Mouse (Mus musculus): ENCODE results near the gene Maats1. TPM values are rescaled to one million over a fixed set of nuclear protein-coding genes. Genes with fewer than 3 reads are reported as not detected.
"Not testable (repeated sequence)": the region's sequence is repeated elsewhere in the genome, so short reads cannot be mapped to it uniquely, and the experiment has no call there.

Gene Maats1
- polyA plus RNA-seq, 1 experiment: 0.04 TPM

- 75% methylated on average over 3 of the region's 3 CpGs for WGBS
- TF ChIP-seq POLR2A (IDR thresholded peaks at IDR 0.05; ENCODE audit: low read depth, low read length) (no peak), CTCF (IDR thresholded peaks at IDR 0.05; ENCODE audit: extremely low read depth, insufficient read depth, insufficient read length, insufficient replicate concordance) (no peak)
- H3K4me1 ChIP-seq (ENCODE audit: control insufficient read depth, insufficient read depth, insufficient read length): peaks cover 7% of the 10 kb centered on the region; the same call in 1 of the 2 replicates
- no peak overlapping the region for H3K4me3 ChIP-seq (ENCODE audit: extremely low read depth, insufficient read depth, insufficient read length)
- DNase-seq (ENCODE audit: low read depth in 1 of 2, low spot score in 2 of 2): peak in 1 of 2 experiments; percentile 25
- no peak overlapping the region for H3K27ac ChIP-seq (ENCODE audit: insufficient read depth, low read length)
- peaks cover 7% of the 10 kb centered on the region for H3K36me3 ChIP-seq (ENCODE audit: control insufficient read depth, insufficient read depth, low read length)
- no peaks in the 10 kb centered on the region for H3K27me3 ChIP-seq (ENCODE audit: control insufficient read depth, insufficient read depth, low read length)
These were observed 3.2 kb upstream of the Maats1 start for GRCm38 (mm10) chr16:38344941-38345725.

GRCm38 (mm10) chr16:38338077-38338476, 3.9 kb downstream of the Maats1 start:
- H3K36me3 ChIP-seq (ENCODE audit: control insufficient read depth, insufficient read depth, low read length); H3K4me1 ChIP-seq (ENCODE audit: control insufficient read depth, insufficient read depth, insufficient read length); H3K27me3 ChIP-seq (ENCODE audit: control insufficient read depth, insufficient read depth, low read length); DNase-seq (ENCODE audit: low read depth in 1 of 2, low spot score in 2 of 2); H3K4me3 ChIP-seq (ENCODE audit: extremely low read depth, insufficient read depth, insufficient read length); H3K27ac ChIP-seq (ENCODE audit: insufficient read depth, low read length): not testable (repeated sequence)
- 80% methylated on average over 4 of the region's 4 CpGs for WGBS

GRCm38 (mm10) chr16:38334431-38334830, 7.5 kb downstream of the Maats1 start:
- Histone ChIP-seq H3K4me3 (ENCODE audit: extremely low read depth, insufficient read depth, insufficient read length) (no peak overlapping the region), H3K36me3 (ENCODE audit: control insufficient read depth, insufficient read depth, low read length) (no peaks in the 10 kb centered on the region), H3K4me1 (ENCODE audit: control insufficient read depth, insufficient read depth, insufficient read length) (no peaks in the 10 kb centered on the region), H3K27ac (ENCODE audit: insufficient read depth, low read length) (no peak overlapping the region), H3K27me3 (ENCODE audit: control insufficient read depth, insufficient read depth, low read length) (no peaks in the 10 kb centered on the region)
- TF ChIP-seq POLR2A (IDR thresholded peaks at IDR 0.05; ENCODE audit: low read depth, low read length) (no peak), CTCF (IDR thresholded peaks at IDR 0.05; ENCODE audit: extremely low read depth, insufficient read depth, insufficient read length, insufficient replicate concordance) (no peak)
- no peak for DNase-seq (ENCODE audit: low read depth in 1 of 2, low spot score in 2 of 2)
- 80% methylated on average over 6 of the region's 6 CpGs for WGBS

GRCm38 (mm10) chr16:38329340-38329739, 12.6 kb downstream of the Maats1 start:
- no peak for TF ChIP-seq CTCF (IDR thresholded peaks at IDR 0.05; ENCODE audit: extremely low read depth, insufficient read depth, insufficient read length, insufficient replicate concordance)
- TF ChIP-seq POLR2A (IDR thresholded peaks at IDR 0.05; ENCODE audit: low read depth, low read length): no peak
- no peak for DNase-seq (ENCODE audit: low read depth in 1 of 2, low spot score in 2 of 2)
- Histone ChIP-seq H3K27ac (ENCODE audit: insufficient read depth, low read length) (no peak overlapping the region), H3K4me3 (ENCODE audit: extremely low read depth, insufficient read depth, insufficient read length) (no peak overlapping the region), H3K36me3 (ENCODE audit: control insufficient read depth, insufficient read depth, low read length) (no peaks in the 10 kb centered on the region), H3K4me1 (ENCODE audit: control insufficient read depth, insufficient read depth, insufficient read length) (no peaks in the 10 kb centered on the region), H3K27me3 (ENCODE audit: control insufficient read depth, insufficient read depth, low read length) (no peaks in the 10 kb centered on the region)
- WGBS: 89% methylated on average over 3 of the region's 3 CpGs

GRCm38 (mm10) chr16:38326778-38327397, 15.1 kb downstream of the Maats1 start:
- Histone ChIP-seq H3K27me3 (ENCODE audit: control insufficient read depth, insufficient read depth, low read length) (no peaks in the 10 kb centered on the region), H3K27ac (ENCODE audit: insufficient read depth, low read length) (no peak overlapping the region), H3K36me3 (ENCODE audit: control insufficient read depth, insufficient read depth, low read length) (no peaks in the 10 kb centered on the region), H3K4me3 (ENCODE audit: extremely low read depth, insufficient read depth, insufficient read length) (no peak overlapping the region), H3K4me1 (ENCODE audit: control insufficient read depth, insufficient read depth, insufficient read length) (no peaks in the 10 kb centered on the region)
- TF ChIP-seq CTCF (IDR thresholded peaks at IDR 0.05; ENCODE audit: extremely low read depth, insufficient read depth, insufficient read length, insufficient replicate concordance) (no peak), POLR2A (IDR thresholded peaks at IDR 0.05; ENCODE audit: low read depth, low read length) (no peak)
- WGBS: 81% methylated on average over 11 of the region's 11 CpGs
- no peak for DNase-seq (ENCODE audit: low read depth in 1 of 2, low spot score in 2 of 2)

- no peaks in the 10 kb centered on the region for H3K4me1 ChIP-seq (ENCODE audit: control insufficient read depth, insufficient read depth, insufficient read length)
These were observed 17.6 kb downstream of the Maats1 start for GRCm38 (mm10) chr16:38324311-38324710.

GRCm38 (mm10) chr16:38321452-38321935, 20.4 kb downstream of the Maats1 start:
- 32% methylated on average over 17 of the region's 17 CpGs for WGBS
- Histone ChIP-seq H3K27ac (ENCODE audit: insufficient read depth, low read length) (no peak overlapping the region), H3K4me1 (ENCODE audit: control insufficient read depth, insufficient read depth, insufficient read length) (no peaks in the 10 kb centered on the region), H3K36me3 (ENCODE audit: control insufficient read depth, insufficient read depth, low read length) (no peaks in the 10 kb centered on the region), H3K4me3 (ENCODE audit: extremely low read depth, insufficient read depth, insufficient read length) (no peak overlapping the region), H3K27me3 (ENCODE audit: control insufficient read depth, insufficient read depth, low read length) (no peaks in the 10 kb centered on the region)
- TF ChIP-seq POLR2A (IDR thresholded peaks at IDR 0.05; ENCODE audit: low read depth, low read length) (no peak), CTCF (IDR thresholded peaks at IDR 0.05; ENCODE audit: extremely low read depth, insufficient read depth, insufficient read length, insufficient replicate concordance) (peak; percentile 25; the same call in 1 of the 2 replicates)
- peak in 1 of 2 experiments; percentile 37 for DNase-seq (ENCODE audit: low read depth in 1 of 2, low spot score in 2 of 2)

More at GRCm38 (mm10) chr16:38324311-38324710, 17.6 kb downstream of the Maats1 start:
- H3K36me3 ChIP-seq (ENCODE audit: control insufficient read depth, insufficient read depth, low read length): no peaks in the 10 kb centered on the region
- WGBS: 89% methylated on average over 15 of the region's 15 CpGs
- no peak overlapping the region for H3K4me3 ChIP-seq (ENCODE audit: extremely low read depth, insufficient read depth, insufficient read length)
- DNase-seq (ENCODE audit: low read depth in 1 of 2, low spot score in 2 of 2): no peak
- no peaks in the 10 kb centered on the region for H3K27me3 ChIP-seq (ENCODE audit: control insufficient read depth, insufficient read depth, low read length)
- TF ChIP-seq POLR2A (IDR thresholded peaks at IDR 0.05; ENCODE audit: low read depth, low read length) (no peak), CTCF (IDR thresholded peaks at IDR 0.05; ENCODE audit: extremely low read depth, insufficient read depth, insufficient read length, insufficient replicate concordance) (no peak)
- H3K27ac ChIP-seq (ENCODE audit: insufficient read depth, low read length): no peak overlapping the region

All from spleen, adult 2 months (tissue).